Mouse (Mus musculus): ENCODE data around the gene Slc12a9.
"Not testable (repeated sequence)": the region's sequence is repeated elsewhere in the genome, so short reads cannot be mapped to it uniquely, and the experiment has no call there.

Slc12a9 gene

DNA sequence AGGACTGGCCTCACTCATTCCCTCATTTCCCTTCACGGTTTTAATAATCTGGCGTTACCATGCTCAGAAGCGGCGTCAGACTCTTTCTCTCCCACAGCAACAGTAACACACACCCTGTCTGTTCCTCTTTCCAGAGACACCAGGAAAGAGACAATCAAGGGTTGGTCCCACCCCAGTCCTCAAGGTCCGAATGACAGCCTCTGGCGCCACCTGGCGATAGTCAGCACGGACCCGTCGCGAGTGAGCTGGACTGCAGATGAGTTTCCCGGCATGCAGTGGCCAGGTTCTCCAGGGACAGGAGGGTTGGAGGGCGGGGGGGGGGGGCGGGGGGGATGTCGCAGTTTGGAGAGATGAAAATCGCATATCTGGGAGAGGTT lies 46.8 kb downstream of the Slc12a9 start:
- peak; percentile 94 to 95 for DNase-seq

GRCm38 (mm10) chr5:137285986-137286385 lies 47.4 kb downstream of the Slc12a9 start:
- DNase-seq: no peak

- peak; percentile 72 to 76 for DNase-seq
These were observed 48.4 kb downstream of the Slc12a9 start for GRCm38 (mm10) chr5:137285045-137285444.

- not testable (repeated sequence) for DNase-seq
These were observed 49.0 kb downstream of the Slc12a9 start for GRCm38 (mm10) chr5:137284411-137284810.

DNA sequence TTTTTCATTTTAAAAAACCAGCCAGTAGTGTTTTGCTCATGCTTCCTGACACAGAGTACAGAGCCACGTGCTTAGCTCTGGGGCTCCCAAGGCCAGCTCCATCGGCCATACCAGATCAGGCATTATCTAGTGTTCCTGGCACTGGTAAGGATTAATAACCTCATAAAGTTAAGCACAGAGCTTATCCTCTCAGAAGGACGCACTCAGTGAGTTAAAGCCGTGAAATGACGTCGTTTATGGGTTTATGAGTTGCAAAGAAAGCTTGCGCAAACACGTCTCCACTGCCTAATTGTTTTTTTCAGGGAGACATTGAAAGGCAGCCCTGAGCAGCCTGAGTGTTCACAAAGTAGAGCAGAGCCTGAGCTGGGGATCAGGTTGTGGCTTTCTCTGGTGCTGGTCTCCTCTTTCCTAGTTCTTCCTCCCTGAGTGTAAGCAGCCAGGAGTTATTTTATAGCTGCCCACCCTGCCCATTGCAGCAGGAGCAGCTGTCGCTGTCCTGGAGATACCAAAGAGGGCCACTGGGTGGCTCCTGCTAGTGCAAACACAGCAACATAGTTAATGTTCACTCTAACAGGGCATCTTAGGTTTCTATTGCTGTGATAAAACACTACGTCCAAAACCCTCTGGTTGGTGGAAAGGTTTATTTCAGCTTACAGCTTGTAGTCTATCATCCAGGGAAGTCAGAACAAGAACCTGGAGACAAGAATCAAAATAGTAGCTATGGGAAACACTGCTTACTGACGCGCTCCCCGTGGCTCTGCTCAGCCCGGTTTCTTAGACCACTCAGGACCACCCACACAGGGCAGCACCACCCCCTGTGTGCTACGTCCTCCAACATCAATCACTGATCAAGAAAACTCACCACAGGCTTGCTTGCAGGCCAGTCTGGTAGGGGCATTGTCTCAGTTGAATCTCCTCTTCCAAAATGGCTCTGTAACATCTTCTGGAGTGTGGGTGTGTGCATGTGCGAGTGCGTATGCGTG lies 55.7 kb downstream of the Slc12a9 start:
- peak; percentile 69 to 76 for DNase-seq

DNA sequence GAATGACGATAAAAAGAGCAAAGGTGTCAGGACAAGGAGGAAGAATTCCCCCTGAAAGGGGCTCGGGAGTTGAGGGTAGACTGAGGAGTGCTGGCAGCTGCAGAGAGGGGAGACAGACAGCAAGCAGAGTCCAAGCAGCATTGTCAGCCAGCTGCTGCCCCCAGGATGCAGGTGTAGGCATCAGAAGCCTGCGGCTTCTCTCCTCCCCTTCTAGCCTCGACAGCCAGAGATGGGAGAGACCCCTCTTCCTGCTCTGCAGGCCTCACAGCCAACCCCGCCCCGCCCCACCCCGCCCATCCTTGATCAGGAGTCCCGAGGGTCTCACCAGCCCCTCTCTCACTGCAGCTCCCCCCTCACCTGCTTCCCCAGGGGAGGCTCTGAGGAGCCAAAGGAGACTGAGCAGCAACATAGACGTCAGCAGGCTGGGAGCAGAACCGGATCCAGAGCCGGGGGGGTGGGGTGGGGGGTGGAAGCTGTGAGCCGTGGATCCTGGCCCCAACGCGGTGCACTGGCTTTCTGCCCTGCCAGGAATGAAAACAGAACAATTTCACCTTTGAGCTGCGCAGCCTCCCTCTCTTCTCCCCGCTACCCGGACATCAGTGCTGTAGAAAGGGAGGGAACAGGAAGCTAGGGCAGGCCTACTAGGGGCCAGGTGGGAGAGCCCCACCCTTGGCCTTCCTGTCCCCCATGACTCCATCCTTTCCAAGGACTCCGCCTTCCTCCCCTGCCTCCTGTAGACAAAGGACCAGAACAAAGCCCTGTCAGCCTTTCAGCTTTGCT lies 65.1 kb downstream of the Slc12a9 start:
- DNase-seq: peak in 1 of 2 experiments; percentile 51

DNA sequence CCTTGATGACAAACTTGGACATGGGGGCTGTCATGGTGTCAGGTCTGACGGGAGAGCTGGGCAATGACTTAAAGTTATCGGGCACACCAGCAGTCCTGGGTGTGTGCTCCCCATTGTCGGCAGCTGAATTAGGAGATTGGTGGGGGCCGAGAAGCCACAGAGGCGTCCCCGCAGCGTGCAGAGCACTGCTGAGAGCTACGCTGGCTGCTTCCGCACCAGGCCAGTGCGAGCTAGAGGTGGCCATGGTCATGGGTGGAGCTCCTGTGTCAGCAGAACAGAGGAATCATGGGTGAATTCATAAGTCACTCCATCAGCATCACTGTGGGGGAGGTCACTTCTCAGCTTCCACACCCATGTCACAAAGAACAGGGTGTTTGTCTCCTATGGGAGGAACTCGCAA lies 68.6 kb downstream of the Slc12a9 start:
- DNase-seq: no peak

Data from kidney, postnatal 4 days (tissue).